Mouse (Mus musculus) liver, adult 2 months (tissue): Measurements from ENCODE around the gene Inf2.

Source experiments
- CTCF ChIP-seq: fragments of 200-500 bp; IDR thresholded peaks from 2 replicates; pipeline ENCODE4 v1.5.1; 2011; ENCODE audit warnings: low read depth, low read length, control low read depth
- POLR2A ChIP-seq: fragments of 200-500 bp; IDR thresholded peaks from 2 replicates; pipeline ENCODE4 v1.6.1; 2011; ENCODE audit warnings: low read length, control low read depth; ENCODE audit not compliant: insufficient read depth; ENCODE audit errors: extremely low read depth

DNA sequence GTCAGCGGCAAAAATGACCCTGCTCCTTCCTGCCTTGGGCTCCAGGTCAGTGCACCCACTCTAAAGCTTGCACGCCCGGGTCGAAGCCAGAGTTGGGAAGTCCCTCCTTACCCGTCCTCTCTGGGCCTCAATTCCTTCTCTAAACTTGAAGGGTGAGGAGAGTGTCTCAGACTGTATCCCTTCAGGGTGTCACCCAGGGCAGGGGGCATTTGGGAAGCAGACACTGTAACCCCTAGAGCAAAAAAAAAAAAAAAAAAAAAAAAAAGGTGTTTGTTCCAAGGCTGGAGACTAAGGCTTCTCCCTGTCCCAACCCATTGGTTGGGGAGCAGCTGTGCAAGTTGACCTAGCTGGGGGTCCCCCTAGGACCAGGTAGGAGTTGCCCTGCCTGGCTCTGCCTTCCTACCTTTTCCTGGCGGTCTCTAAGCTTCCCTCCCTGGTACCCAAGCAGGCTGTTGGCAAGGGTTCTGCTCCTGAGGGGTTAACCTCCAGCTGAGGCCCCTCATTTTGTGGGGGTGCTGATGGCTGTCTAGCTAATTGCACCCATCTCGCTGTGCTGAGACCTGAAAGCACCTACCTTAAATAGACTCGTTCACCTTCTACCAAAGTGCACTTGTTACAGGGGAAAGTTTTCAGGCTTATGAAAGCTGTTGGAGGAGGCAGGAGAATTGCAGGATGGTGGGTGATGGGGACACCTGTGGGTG is 1.1 kb downstream of the Inf2 start:
- TF ChIP-seq CTCF (no peak), POLR2A (no peak)
